Mouse (Mus musculus): Measurements from ENCODE around the gene Six2. TPM values are rescaled to one million over a fixed set of nuclear protein-coding genes. Genes with fewer than 3 reads are reported as not detected.

The Six2 gene
- polyA plus RNA-seq, 1 experiment, result 0.08 TPM

- H3K36me3 ChIP-seq (ENCODE audit: control insufficient read depth, insufficient read depth, low read length), result no peaks in the 10 kb centered on the region
- WGBS, result 71% methylated on average over 5 of the region's 5 CpGs
- H3K4me1 ChIP-seq (ENCODE audit: control insufficient read depth, insufficient read depth, insufficient read length), result no peaks in the 10 kb centered on the region
- H3K27ac ChIP-seq (ENCODE audit: insufficient read depth, low read length), result no peak overlapping the region
- DNase-seq (ENCODE audit: low read depth in 1 of 2, low spot score in 2 of 2), result no peak
- H3K4me3 ChIP-seq (ENCODE audit: extremely low read depth, insufficient read depth, insufficient read length), result no peak overlapping the region
- no peaks in the 10 kb centered on the region for H3K27me3 ChIP-seq (ENCODE audit: control insufficient read depth, insufficient read depth, low read length)
- no peak for TF ChIP-seq POLR2A (IDR thresholded peaks at IDR 0.05; ENCODE audit: low read depth, low read length)
- no peak for TF ChIP-seq CTCF (IDR thresholded peaks at IDR 0.05; ENCODE audit: extremely low read depth, insufficient read depth, insufficient read length, insufficient replicate concordance)
Observed at GRCm38 (mm10) chr17:85661521-85661920, 26.6 kb downstream of the Six2 start.

DNA sequence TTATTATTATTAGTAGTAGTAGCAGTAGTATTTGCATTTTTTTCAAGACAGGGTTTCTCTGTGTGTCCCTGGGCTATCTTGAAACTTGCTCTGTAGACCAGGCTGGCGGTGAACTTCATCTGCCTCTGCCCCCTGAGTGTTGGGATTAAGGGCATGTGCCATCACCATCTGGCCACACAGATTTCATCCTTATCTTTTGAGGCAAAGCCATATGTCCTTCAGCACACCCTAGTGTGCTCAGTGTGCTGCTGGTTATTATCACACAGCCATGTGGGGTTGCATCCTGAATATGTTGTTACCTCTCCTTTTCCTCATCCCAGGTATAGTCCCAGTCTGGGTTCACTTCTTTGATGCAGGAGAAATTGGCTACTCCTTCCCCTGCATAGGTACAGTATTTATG, 28.1 kb downstream of the Six2 start:
- DNase-seq (ENCODE audit: low read depth in 1 of 2, low spot score in 2 of 2), result no peak
- no peak overlapping the region for H3K27ac ChIP-seq (ENCODE audit: insufficient read depth, low read length)
- H3K27me3 ChIP-seq (ENCODE audit: control insufficient read depth, insufficient read depth, low read length), result no peaks in the 10 kb centered on the region
- H3K4me3 ChIP-seq (ENCODE audit: extremely low read depth, insufficient read depth, insufficient read length), result no peak overlapping the region
- no peaks in the 10 kb centered on the region for H3K36me3 ChIP-seq (ENCODE audit: control insufficient read depth, insufficient read depth, low read length)
- no peaks in the 10 kb centered on the region for H3K4me1 ChIP-seq (ENCODE audit: control insufficient read depth, insufficient read depth, insufficient read length)
- WGBS, result 90% methylated on average over 1 of the region's 1 CpGs
- TF ChIP-seq POLR2A (IDR thresholded peaks at IDR 0.05; ENCODE audit: low read depth, low read length) (no peak), CTCF (IDR thresholded peaks at IDR 0.05; ENCODE audit: extremely low read depth, insufficient read depth, insufficient read length, insufficient replicate concordance) (no peak)

DNA sequence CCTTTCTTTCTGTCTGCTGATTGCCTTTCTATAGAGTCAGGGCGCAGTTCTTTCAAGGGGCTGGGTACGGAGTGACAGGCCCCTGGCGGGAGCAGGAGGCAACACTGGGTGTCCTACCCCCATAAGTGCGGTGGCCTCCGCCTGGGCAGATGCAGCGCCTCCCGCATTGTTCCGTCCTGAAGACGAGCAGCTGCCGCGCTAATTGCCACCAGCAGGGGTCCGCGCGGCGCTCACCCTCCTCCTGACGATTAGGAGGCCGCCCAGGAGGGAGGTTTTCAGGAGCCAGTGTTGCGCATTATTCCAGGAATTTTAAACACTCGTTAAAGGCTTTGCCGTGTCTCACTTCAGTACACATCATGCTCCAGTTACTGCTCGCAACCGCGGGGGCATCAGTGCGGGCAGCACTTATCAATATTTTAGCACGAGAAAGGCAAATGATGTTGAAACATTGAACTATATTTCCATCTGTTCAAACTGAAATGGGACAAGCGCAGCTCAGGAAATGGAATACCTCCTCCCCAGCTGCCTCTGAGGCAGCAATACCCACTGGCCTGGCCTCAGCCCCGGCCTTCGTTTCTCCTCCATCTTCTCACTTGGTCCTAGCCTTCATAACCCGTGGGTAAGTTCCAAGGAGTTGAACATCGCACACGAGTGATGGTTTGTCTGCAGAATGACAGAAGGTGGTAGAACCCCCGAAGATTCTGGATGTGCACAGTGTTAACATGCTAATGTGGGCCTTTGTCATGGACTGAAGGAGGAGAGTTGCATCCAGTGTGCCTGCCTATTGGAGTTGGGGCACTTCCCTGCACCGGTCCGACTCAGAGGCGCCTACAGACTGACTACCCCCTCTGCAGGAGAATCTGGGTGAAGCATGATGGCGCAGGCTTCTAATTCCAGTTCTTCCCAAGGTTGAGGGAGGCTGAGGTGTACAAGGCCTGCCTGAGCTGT, 42.1 kb downstream of the Six2 start:
- no peak for DNase-seq (ENCODE audit: low read depth in 1 of 2, low spot score in 2 of 2)
- Histone ChIP-seq H3K4me1 (ENCODE audit: control insufficient read depth, insufficient read depth, insufficient read length) (no peaks in the 10 kb centered on the region), H3K36me3 (ENCODE audit: control insufficient read depth, insufficient read depth, low read length) (no peaks in the 10 kb centered on the region), H3K4me3 (ENCODE audit: extremely low read depth, insufficient read depth, insufficient read length) (no peak overlapping the region), H3K27me3 (ENCODE audit: control insufficient read depth, insufficient read depth, low read length) (no peaks in the 10 kb centered on the region), H3K27ac (ENCODE audit: insufficient read depth, low read length) (no peak overlapping the region)
- TF ChIP-seq CTCF (IDR thresholded peaks at IDR 0.05; ENCODE audit: extremely low read depth, insufficient read depth, insufficient read length, insufficient replicate concordance) (no peak), POLR2A (IDR thresholded peaks at IDR 0.05; ENCODE audit: low read depth, low read length) (no peak)
- 8% methylated on average over 36 of the region's 36 CpGs for WGBS

DNA sequence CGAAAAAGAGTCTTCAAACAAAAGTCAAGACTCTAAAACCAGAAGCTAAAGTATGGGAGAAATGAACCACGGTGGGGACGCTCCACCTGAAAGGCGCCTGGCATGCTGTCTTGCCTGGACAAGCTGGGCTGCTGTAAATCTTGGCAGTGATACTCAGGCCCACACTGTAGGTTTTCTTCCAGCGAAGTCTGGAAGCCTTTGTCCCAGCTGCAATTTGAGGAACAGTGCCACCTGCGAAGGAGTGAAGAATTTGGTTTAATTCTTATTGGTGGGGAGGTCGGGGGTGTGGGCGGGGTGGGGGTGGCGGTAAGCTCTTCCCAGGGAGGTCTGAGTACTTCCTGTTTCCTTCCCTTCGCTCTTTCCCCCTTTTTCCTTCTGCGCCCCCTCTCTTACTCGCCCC, 42.8 kb downstream of the Six2 start:
- Histone ChIP-seq H3K4me1 (ENCODE audit: control insufficient read depth, insufficient read depth, insufficient read length) (no peaks in the 10 kb centered on the region), H3K27me3 (ENCODE audit: control insufficient read depth, insufficient read depth, low read length) (no peaks in the 10 kb centered on the region), H3K4me3 (ENCODE audit: extremely low read depth, insufficient read depth, insufficient read length) (no peak overlapping the region), H3K27ac (ENCODE audit: insufficient read depth, low read length) (no peak overlapping the region), H3K36me3 (ENCODE audit: control insufficient read depth, insufficient read depth, low read length) (no peaks in the 10 kb centered on the region)
- DNase-seq (ENCODE audit: low read depth in 1 of 2, low spot score in 2 of 2), result no peak
- TF ChIP-seq CTCF (IDR thresholded peaks at IDR 0.05; ENCODE audit: extremely low read depth, insufficient read depth, insufficient read length, insufficient replicate concordance) (no peak), POLR2A (IDR thresholded peaks at IDR 0.05; ENCODE audit: low read depth, low read length) (no peak)
- 19% methylated on average over 11 of the region's 12 CpGs for WGBS

- Histone ChIP-seq H3K4me3 (ENCODE audit: extremely low read depth, insufficient read depth, insufficient read length) (no peak overlapping the region), H3K27ac (ENCODE audit: insufficient read depth, low read length) (no peak overlapping the region), H3K36me3 (ENCODE audit: control insufficient read depth, insufficient read depth, low read length) (no peaks in the 10 kb centered on the region), H3K4me1 (ENCODE audit: control insufficient read depth, insufficient read depth, insufficient read length) (no peaks in the 10 kb centered on the region), H3K27me3 (ENCODE audit: control insufficient read depth, insufficient read depth, low read length) (no peaks in the 10 kb centered on the region)
- TF ChIP-seq CTCF (IDR thresholded peaks at IDR 0.05; ENCODE audit: extremely low read depth, insufficient read depth, insufficient read length, insufficient replicate concordance) (no peak), POLR2A (IDR thresholded peaks at IDR 0.05; ENCODE audit: low read depth, low read length) (no peak)
- 69% methylated on average over 5 of the region's 6 CpGs for WGBS
- DNase-seq (ENCODE audit: low read depth in 1 of 2, low spot score in 2 of 2), result no peak
Observed at GRCm38 (mm10) chr17:85637876-85638275, 50.2 kb downstream of the Six2 start.

Other genes with a start within 250 kb of the Six2 start
- gene Six3, start 74.7 kb downstream of the Six2 start, polyA plus RNA-seq (2012; rRNA removed), result 0.13 and 0.59 TPM in 2 replicates